Mouse (Mus musculus): ENCODE results near the gene Alg9.

DNA sequence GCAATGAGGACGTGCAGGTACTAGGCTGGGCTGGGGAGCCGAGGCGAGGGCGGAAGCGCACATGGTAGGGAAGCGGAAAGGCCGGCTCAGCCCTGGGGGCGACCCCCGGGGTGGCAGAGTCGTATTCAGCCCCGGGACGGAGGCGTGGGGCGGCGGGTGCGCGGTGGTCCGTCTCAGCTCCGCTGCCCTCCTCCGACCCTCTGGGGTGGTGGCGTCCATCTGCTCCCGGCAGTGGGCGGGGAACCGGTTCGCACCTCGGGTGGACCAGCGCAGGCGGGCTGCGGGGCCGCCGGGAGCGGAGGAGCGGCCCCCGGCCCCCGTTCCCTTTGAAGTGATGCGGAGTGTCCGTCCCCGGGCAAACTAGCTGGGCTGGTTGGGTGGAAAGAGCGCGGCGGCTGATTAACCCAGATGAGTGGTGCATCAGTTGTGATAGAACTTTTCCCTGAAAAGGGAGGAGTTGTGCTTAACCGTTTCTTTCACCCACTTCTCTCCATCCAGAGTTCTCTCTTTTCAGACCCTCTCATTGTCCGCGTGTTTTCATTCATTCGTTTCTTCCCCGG is 82.3 kb downstream of the Alg9 start:
- TF ChIP-seq POLR2A (IDR thresholded peaks at IDR 0.05; ENCODE audit: low read depth, low read length) (no peak), CTCF (IDR thresholded peaks at IDR 0.05; ENCODE audit: extremely low read depth, insufficient read length, insufficient replicate concordance, low read depth, low read length) (no peak)
